Mouse (Mus musculus): Measurements from ENCODE around the gene Asxl2.

DNA sequence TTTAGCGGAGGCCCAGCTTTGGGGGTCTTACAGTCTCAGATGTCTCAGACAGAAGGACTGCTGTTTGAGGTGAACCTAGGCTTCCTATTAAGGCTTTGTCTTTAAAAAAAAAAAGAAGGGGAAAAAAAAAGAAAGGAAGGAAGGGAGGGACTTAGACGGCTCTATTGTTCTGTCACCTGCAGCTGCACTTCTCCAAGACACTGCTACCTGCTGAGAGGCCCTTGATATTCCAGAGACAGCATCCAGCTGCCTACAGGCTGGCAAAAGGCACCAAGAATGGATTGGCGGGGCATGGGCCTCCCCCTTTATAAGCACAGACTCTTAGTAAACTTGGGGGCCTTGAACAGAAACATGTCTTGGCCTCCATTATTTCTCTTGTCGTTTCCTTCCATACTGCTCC, 11.7 kb upstream of the Asxl2 start:
- no peak for TF ChIP-seq HCFC1 (IDR thresholded peaks at IDR 0.05; ENCODE audit: borderline replicate concordance, insufficient read depth, low read length)
- no peak for TF ChIP-seq MAFK (IDR thresholded peaks at IDR 0.05; ENCODE audit: insufficient read depth, low read depth, low read length)
- no peak for TF ChIP-seq ZC3H11A (IDR thresholded peaks at IDR 0.05; ENCODE audit: borderline replicate concordance, low read depth, low read length)
